Mouse (Mus musculus) embryonic fibroblast, embryonic 13.5 days (primary cell): Measurements from ENCODE around the gene Atp8a2. TPM values are rescaled to one million over a fixed set of nuclear protein-coding genes. Genes with fewer than 3 reads are reported as not detected.

Experiments used
- H3K27ac ChIP-seq: 2 replicates; pipeline ENCODE4 v1.5.1; 2012; ENCODE audit warnings: low read length, control low read depth, inconsistent platforms; ENCODE audit not compliant: insufficient read depth
- H3K4me1 ChIP-seq: 2 replicates; pipeline ENCODE4 v1.6.1; 2011; ENCODE audit warnings: low read length; ENCODE audit not compliant: control insufficient read depth, insufficient read depth
- H3K4me3 ChIP-seq: 2 replicates; pipeline ENCODE4 v1.5.1; 2011; ENCODE audit warnings: mild to moderate bottlenecking, control low read depth, low read length; ENCODE audit not compliant: insufficient read depth
- CTCF ChIP-seq: IDR thresholded peaks from 2 replicates; pipeline ENCODE4 v1.5.1; 2011; ENCODE audit warnings: mild to moderate bottlenecking, control low read depth, low read length, moderate library complexity, borderline replicate concordance; ENCODE audit not compliant: insufficient read depth
- POLR2A ChIP-seq: IDR thresholded peaks from 2 replicates; pipeline ENCODE4 v1.6.1; 2011; ENCODE audit warnings: low read depth, mild to moderate bottlenecking, control low read depth, low read length, moderate library complexity
- polyA plus RNA-seq: library from polyadenylated mRNA; stranded (reverse); fragments of >200 nt; gene quantifications from 2 replicates; pipeline ENCODE4 v1.2.4, GENCODE M21; 2011; ENCODE audit warnings: low read depth; ENCODE audit not compliant: missing spikeins, insufficient read length

Atp8a2 gene
- polyA plus RNA-seq, 1 experiment = 0.09 TPM

- no peak overlapping the region for H3K27ac ChIP-seq
- no peak for TF ChIP-seq CTCF
- TF ChIP-seq POLR2A = no peak
- no peaks in the 10 kb centered on the region for H3K4me1 ChIP-seq
- H3K4me3 ChIP-seq = no peak overlapping the region
These were observed 387.2 kb downstream of the Atp8a2 start for GRCm38 (mm10) chr14:59809790-59810189.

- H3K4me3 ChIP-seq = no peak overlapping the region
- no peak overlapping the region for H3K27ac ChIP-seq
- no peak for TF ChIP-seq CTCF
- no peaks in the 10 kb centered on the region for H3K4me1 ChIP-seq
These were observed 389.3 kb downstream of the Atp8a2 start for GRCm38 (mm10) chr14:59807528-59808300.

GRCm38 (mm10) chr14:59806910-59807309 is 390.1 kb downstream of the Atp8a2 start:
- no peaks in the 10 kb centered on the region for H3K4me1 ChIP-seq
- TF ChIP-seq POLR2A (no peak), CTCF (no peak)
- no peak overlapping the region for H3K27ac ChIP-seq
- no peak overlapping the region for H3K4me3 ChIP-seq

GRCm38 (mm10) chr14:59806159-59806558 is 390.8 kb downstream of the Atp8a2 start:
- TF ChIP-seq CTCF = no peak
- no peak for TF ChIP-seq POLR2A
- no peak overlapping the region for H3K27ac ChIP-seq
- no peak overlapping the region for H3K4me3 ChIP-seq
- H3K4me1 ChIP-seq = no peaks in the 10 kb centered on the region

GRCm38 (mm10) chr14:59805683-59806082 is 391.3 kb downstream of the Atp8a2 start:
- TF ChIP-seq POLR2A (no peak), CTCF (no peak)
- Histone ChIP-seq H3K27ac (no peak overlapping the region), H3K4me3 (no peak overlapping the region), H3K4me1 (no peaks in the 10 kb centered on the region)

- no peak overlapping the region for H3K4me3 ChIP-seq
- H3K27ac ChIP-seq = no peak overlapping the region
- H3K4me1 ChIP-seq = no peaks in the 10 kb centered on the region
- TF ChIP-seq POLR2A = no peak
- TF ChIP-seq CTCF = no peak
These were observed 394.9 kb downstream of the Atp8a2 start for GRCm38 (mm10) chr14:59801961-59802599.

GRCm38 (mm10) chr14:59799511-59799910 is 397.5 kb downstream of the Atp8a2 start:
- H3K4me3 ChIP-seq = no peak overlapping the region

GRCm38 (mm10) chr14:59793841-59794240 is 403.1 kb downstream of the Atp8a2 start:
- H3K27ac ChIP-seq = no peak overlapping the region
- H3K4me1 ChIP-seq = no peaks in the 10 kb centered on the region
- no peak overlapping the region for H3K4me3 ChIP-seq
- TF ChIP-seq CTCF (no peak), POLR2A (no peak)

More at GRCm38 (mm10) chr14:59799511-59799910, 397.5 kb downstream of the Atp8a2 start:
- Histone ChIP-seq H3K27ac (no peak overlapping the region), H3K4me1 (no peaks in the 10 kb centered on the region)
- TF ChIP-seq CTCF (no peak), POLR2A (no peak)

GRCm38 (mm10) chr14:59783348-59784341 is 413.3 kb downstream of the Atp8a2 start:
- TF ChIP-seq POLR2A (no peak), CTCF (no peak)
- Histone ChIP-seq H3K27ac (no peak overlapping the region), H3K4me3 (no peak overlapping the region), H3K4me1 (no peaks in the 10 kb centered on the region)
